Mouse (Mus musculus): ENCODE data around the gene Trim67.

GRCm38 (mm10) chr8:124780236-124780635 is 12.7 kb upstream of the Trim67 start:
- no peak for TF ChIP-seq CTCF (IDR thresholded peaks at IDR 0.05; ENCODE audit: low read depth, low read length)
- no peak for TF ChIP-seq POLR2A (IDR thresholded peaks at IDR 0.05; ENCODE audit: borderline replicate concordance, low read depth, low read length)
